Mouse (Mus musculus) liver, embryonic 16.5 days (tissue): Measurements from ENCODE around the gene Plxnb3. TPM values are rescaled to one million over a fixed set of nuclear protein-coding genes. Genes with fewer than 3 reads are reported as not detected.

ENCODE experiments used
- ATAC-seq: fragments of 200-750 bp; cut with Nextera tagmentation; 2 replicates; pipeline ENCODE4 v1.8.0; 2017; ENCODE audit warnings: low read depth, mild to moderate bottlenecking, moderate number of reproducible peaks, moderate library complexity
- H3K27ac ChIP-seq: fragments of 300-500 bp; sonication (generic); 2 replicates; pipeline ENCODE4 v1.5.1; 2014; ENCODE audit warnings: mild to moderate bottlenecking, low read length
- H3K27me3 ChIP-seq: fragments of 300-500 bp; sonication (generic); 2 replicates; pipeline ENCODE4 v1.6.1; 2014; ENCODE audit warnings: low read depth, low read length, mixed read lengths; ENCODE audit not compliant: control insufficient read depth, insufficient read depth
- H3K36me3 ChIP-seq: fragments of 300-500 bp; sonication (generic); 2 replicates; pipeline ENCODE4 v1.6.1; 2014; ENCODE audit warnings: mild to moderate bottlenecking; ENCODE audit not compliant: control insufficient read depth, insufficient read depth
- H3K4me1 ChIP-seq: fragments of 300-500 bp; sonication (generic); 2 replicates; pipeline ENCODE4 v1.6.1; 2014; ENCODE audit warnings: low read depth, low read length, mixed read lengths; ENCODE audit not compliant: control insufficient read depth
- H3K4me2 ChIP-seq: fragments of 300-500 bp; sonication (generic); 2 replicates; pipeline ENCODE4 v1.6.1; 2014; ENCODE audit warnings: low read depth, low read length, mixed read lengths
- H3K4me3 ChIP-seq: fragments of 300-500 bp; sonication (generic); 2 replicates; pipeline ENCODE4 v1.5.1; 2014; ENCODE audit warnings: low read depth, mild to moderate bottlenecking, low read length
- H3K9ac ChIP-seq: fragments of 300-500 bp; sonication (generic); 2 replicates; pipeline ENCODE4 v1.6.1; 2014; ENCODE audit warnings: low read depth, low read length
- H3K9me3 ChIP-seq: fragments of 300-500 bp; sonication (generic); replicated peaks from 2 replicates; pipeline ENCODE4 v1.6.1; 2016; ENCODE audit warnings: low read length; ENCODE audit not compliant: control insufficient read depth
- WGBS: fragments of 180-500 bp; shearing (Covaris S2); extraction: QIAGEN DNeasy Blood & Tissue Kit; methylation state at CpG from one replicate; pipeline ENCODE4 v1.1.7; 2014; ENCODE audit not compliant: insufficient replicate concordance; 5-methylcytosine and 5-hydroxymethylcytosine counted together
- polyA plus RNA-seq: library from polyadenylated mRNA; unstranded; fragments of >200 nt; fragmentation: Nextera tagmentation; extraction: Ambion mirVana; gene quantifications from 2 replicates; pipeline ENCODE4 v1.2.1, GENCODE M21; 2015

The Plxnb3 gene
- polyA plus RNA-seq, 1 experiment from 2014 or later, result 0.47 TPM

DNA sequence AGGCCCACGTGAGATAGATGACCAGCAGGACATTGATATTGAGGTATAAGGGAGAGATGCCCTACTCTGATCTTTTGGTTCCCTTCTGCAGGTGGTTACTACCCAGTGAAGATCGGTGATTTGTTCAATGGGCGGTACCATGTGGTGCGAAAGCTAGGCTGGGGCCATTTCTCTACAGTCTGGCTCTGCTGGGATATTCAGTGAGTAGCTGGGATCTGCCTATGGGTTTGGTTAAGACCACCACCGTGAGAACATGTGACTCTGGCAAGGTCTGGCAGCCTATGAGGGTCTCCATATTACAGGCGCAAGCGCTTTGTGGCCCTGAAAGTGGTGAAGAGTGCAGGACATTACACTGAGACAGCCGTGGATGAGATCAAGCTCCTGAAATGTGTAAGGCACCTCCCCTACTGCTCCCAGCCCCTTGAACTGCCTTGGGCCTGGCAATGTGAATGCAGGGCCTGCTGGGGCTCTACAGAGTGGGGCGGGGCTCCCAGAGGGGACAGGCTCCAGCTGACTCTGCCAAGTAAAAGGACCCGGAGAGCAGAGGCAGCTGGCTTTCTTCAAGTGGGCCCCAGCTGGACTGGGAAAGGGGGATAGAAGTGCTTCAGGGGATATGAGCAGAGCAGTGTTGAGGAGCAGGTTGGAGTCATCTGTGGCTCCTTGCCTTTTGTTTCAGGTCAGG lies 18.1 kb downstream of the Plxnb3 start:
- no peak overlapping the region for H3K27ac ChIP-seq
- no peaks in the 10 kb centered on the region for H3K4me1 ChIP-seq
- no peak overlapping the region for H3K4me2 ChIP-seq
- H3K9me3 ChIP-seq, result no peaks in the 10 kb centered on the region
- H3K4me3 ChIP-seq, result no peak overlapping the region
- no peak for ATAC-seq
- peaks cover 8% of the 10 kb centered on the region; the same call in 1 of the 2 replicates for H3K36me3 ChIP-seq
- H3K9ac ChIP-seq, result no peak overlapping the region
- peaks cover 2% of the 10 kb centered on the region; the same call in 1 of the 2 replicates for H3K27me3 ChIP-seq
- 70% methylated on average over 10 of the region's 10 CpGs for WGBS

DNA sequence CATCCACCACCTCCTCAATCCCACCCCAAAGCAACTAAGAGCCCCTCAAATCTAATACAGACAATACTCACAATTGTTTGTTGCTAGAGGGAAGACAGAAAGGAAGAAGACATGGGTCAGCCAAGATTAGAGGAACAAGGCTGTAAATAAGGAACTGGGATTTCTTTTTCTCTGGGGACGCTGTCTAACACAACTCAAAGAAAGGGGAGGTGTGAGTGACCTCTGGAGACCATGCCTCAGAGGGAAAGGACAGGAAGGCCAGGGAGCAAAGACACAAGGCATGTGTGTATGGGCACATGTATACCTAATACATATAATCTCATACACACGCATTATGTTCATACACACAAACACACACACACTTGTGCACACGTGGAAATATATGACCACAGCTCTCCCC lies 25.3 kb downstream of the Plxnb3 start:
- WGBS, result 76% methylated on average over 3 of the region's 3 CpGs
- H3K36me3 ChIP-seq, result peaks cover 14% of the 10 kb centered on the region
- H3K9ac ChIP-seq, result no peak overlapping the region
- H3K4me1 ChIP-seq, result peaks cover 3% of the 10 kb centered on the region
- H3K27me3 ChIP-seq, result no peaks in the 10 kb centered on the region
- no peaks in the 10 kb centered on the region for H3K9me3 ChIP-seq
- no peak overlapping the region for H3K27ac ChIP-seq
- H3K4me3 ChIP-seq, result no peak overlapping the region
- no peak for ATAC-seq
- H3K4me2 ChIP-seq, result no peak overlapping the region

DNA sequence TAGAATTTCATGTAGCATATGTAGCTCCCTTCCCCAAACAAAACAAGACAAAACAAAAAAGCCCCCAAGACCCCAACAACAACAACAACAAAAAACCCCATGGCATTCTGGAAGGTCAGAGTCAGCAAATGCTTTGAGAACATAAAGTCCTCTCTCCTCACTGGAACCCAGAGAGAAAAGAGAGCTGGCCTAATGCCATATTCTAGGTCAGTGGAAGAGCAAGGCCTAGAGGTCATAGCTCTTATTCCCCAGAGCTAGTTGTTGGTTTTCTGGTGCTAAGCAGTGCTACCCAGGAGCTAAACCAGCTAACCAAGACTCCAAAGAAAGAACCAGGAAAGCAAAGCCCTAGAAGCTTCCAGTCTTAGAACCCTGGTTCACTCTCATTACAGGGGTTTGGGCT lies 28.8 kb downstream of the Plxnb3 start:
- Histone ChIP-seq H3K9ac (peak overlapping the region; percentile 80), H3K27ac (peak overlapping the region; percentile 90), H3K9me3 (no peaks in the 10 kb centered on the region), H3K4me2 (peak overlapping the region; percentile 69), H3K36me3 (peaks cover 1% of the 10 kb centered on the region), H3K4me3 (peak overlapping the region; percentile 74), H3K4me1 (peaks cover 3% of the 10 kb centered on the region), H3K27me3 (no peaks in the 10 kb centered on the region)
- no peak for ATAC-seq

DNA sequence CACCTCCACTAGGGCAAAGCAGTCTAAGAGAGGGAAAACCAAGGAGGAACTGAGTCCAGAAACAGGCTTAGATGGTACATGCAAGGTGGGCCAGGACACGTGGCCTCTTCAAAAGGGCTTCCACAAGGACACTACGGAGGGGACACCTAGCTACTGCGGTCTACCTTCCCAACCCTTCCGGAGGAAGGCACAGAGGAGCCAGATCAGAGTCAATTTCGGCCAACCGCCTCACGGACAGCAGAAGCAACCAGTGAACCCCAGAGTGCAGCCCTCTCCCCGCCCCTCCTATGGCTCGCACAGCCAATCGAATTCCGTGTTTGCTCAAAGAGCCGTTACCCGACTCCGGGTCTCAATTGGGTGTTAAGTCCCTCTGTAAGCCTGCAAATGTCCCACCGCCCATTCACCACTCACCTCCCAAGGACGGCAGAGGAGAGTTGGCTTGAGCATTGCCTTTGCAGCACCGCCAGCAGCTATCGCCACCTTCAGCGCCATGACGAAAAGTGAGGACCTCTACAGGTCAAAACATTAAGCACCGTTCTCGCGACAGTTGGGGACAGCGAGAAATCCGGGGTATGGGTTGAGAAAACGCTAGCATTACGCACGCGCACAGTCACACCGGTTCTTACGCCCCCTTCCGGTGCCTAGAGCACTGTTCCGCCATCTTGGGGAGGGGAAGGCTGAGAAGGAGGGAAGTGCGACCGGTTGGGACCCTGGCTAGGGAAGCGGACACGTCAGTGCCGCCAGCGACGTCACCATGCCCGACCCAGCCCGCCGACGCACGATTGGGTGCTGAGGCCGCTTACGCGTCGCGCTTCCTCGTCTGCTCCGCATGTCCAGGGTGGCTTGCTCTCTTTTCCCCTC lies 29.7 kb downstream of the Plxnb3 start, which contains the start of the genes Idh3g and Ssr4:
Idh3g (minus strand) TSS at position 534 of the 861 bp plus-strand sequence.
Ssr4 (plus strand) TSS at position 665 of the 861 bp plus-strand sequence.
- Histone ChIP-seq H3K4me3 (peak within 1 kb of the TSS; percentile 74), H3K27ac (peak within 1 kb of the TSS; percentile 90), H3K36me3 (no peaks in the 10 kb centered on the region; the same call in 1 of the 2 replicates), H3K4me2 (peak within 1 kb of the TSS; percentile 69), H3K27me3 (no peaks in the 10 kb centered on the region), H3K4me1 (peaks cover 3% of the 10 kb centered on the region), H3K9me3 (no peaks in the 10 kb centered on the region), H3K9ac (peak within 1 kb of the TSS; percentile 80)
- peak; percentile 91 for ATAC-seq
- WGBS, result 14% methylated on average over 49 of the region's 52 CpGs

DNA sequence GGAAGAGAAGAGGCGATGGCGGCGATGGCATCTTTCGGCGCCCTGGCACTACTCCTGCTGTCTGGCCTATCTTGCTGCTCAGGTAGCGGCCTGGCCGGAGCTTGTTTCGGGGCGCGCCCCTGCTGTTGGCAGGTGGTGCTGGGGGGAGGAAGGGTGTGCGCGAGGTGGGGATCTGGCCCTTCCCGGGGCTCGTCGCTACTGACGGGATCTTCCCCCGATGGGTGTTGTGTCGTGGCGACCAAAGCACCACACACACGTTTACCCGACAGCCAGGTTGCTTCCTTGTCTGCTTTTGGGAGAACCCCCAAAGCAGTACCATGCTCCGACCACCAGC lies 30.3 kb downstream of the Plxnb3 start:
- Histone ChIP-seq H3K9ac (peak overlapping the region; percentile 80), H3K4me1 (peaks cover 3% of the 10 kb centered on the region), H3K9me3 (no peaks in the 10 kb centered on the region), H3K27me3 (no peaks in the 10 kb centered on the region), H3K36me3 (no peaks in the 10 kb centered on the region; the same call in 1 of the 2 replicates), H3K27ac (peak overlapping the region; percentile 90), H3K4me3 (peak overlapping the region; percentile 74), H3K4me2 (peak overlapping the region; percentile 69)
- ATAC-seq, result peak; percentile 10
- WGBS, result 22% methylated on average over 21 of the region's 22 CpGs

DNA sequence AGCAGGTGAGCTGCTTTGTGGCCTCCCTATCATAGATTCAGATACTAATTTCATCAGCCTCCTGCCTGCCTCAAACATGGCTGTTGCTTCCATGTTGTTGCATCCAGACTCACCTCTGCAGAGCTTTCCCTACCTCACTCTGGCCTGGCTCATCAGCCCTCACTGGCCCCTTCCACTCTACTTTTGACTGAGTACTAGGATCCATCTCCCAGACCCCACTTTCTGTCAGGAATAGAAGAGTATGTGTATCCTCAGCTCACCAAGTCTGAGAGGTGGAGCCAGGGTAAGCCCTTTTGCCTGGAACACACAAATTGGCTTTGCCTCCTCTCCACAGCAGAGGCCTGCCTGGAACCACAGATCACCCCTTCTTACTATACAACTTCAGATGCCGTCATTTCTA lies 31.6 kb downstream of the Plxnb3 start:
- H3K9me3 ChIP-seq, result no peaks in the 10 kb centered on the region
- WGBS, result 72% methylated on average over 1 of the region's 1 CpGs
- peak overlapping the region; percentile 69 for H3K4me2 ChIP-seq

DNA sequence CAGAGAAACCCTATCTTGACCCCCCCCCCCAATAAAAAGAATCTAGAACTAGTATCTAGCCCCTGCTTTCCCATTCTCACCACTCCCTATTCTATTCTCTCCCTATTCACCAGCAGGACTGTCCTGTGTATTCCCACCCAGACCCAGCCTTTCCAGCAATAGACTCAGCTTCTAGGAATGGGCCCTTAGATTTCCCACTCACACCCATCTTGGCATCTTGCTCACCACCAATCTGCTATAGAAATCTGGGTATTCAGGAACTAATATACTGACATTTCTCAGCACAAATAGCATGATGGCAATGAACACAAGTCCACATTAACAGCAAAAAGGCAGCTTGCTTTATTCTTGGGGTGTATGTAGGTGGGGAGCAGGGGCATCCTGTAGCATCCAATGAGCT lies 36.1 kb downstream of the Plxnb3 start:
- H3K9ac ChIP-seq, result no peak overlapping the region
- no peak for ATAC-seq
- H3K4me3 ChIP-seq, result no peak overlapping the region
- H3K27ac ChIP-seq, result no peak overlapping the region
- H3K36me3 ChIP-seq, result no peaks in the 10 kb centered on the region; the same call in 1 of the 2 replicates
- H3K27me3 ChIP-seq, result no peaks in the 10 kb centered on the region
- H3K4me2 ChIP-seq, result no peak overlapping the region
- H3K9me3 ChIP-seq, result no peaks in the 10 kb centered on the region
- no peaks in the 10 kb centered on the region; the same call in none of the 2 replicates for H3K4me1 ChIP-seq

More for the DNA sequence above, 31.6 kb downstream of the Plxnb3 start:
- Histone ChIP-seq H3K27ac (no peak overlapping the region), H3K4me3 (peak overlapping the region; percentile 74), H3K9ac (peak overlapping the region; percentile 80), H3K4me1 (peaks cover 3% of the 10 kb centered on the region), H3K36me3 (no peaks in the 10 kb centered on the region; the same call in 1 of the 2 replicates), H3K27me3 (no peaks in the 10 kb centered on the region)
- no peak for ATAC-seq

DNA sequence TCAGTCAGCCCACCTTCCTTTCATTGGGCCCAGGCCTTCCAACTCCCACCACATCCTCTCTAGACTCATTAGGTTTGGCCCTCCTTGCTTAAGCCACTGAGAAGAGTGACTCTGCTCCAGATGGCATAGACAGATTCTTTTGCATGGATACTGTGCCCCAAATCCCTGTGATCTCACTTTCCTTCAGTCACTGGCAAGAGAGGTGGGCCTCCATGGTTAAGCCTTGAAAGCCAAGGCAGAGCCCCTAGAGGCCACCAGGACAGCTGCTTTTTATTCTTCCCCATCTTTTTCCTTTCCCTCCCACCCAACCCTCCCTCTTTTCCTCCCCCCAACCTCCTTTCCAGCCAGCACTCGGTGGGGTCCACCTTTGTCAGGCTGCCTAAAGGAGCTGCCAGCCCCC lies 36.6 kb downstream of the Plxnb3 start:
- H3K27me3 ChIP-seq, result no peaks in the 10 kb centered on the region
- H3K27ac ChIP-seq, result no peak overlapping the region
- H3K9me3 ChIP-seq, result no peaks in the 10 kb centered on the region
- H3K4me2 ChIP-seq, result no peak overlapping the region
- no peaks in the 10 kb centered on the region; the same call in none of the 2 replicates for H3K4me1 ChIP-seq
- H3K36me3 ChIP-seq, result no peaks in the 10 kb centered on the region; the same call in 1 of the 2 replicates
- ATAC-seq, result no peak
- WGBS, result 13% methylated on average over 1 of the region's 1 CpGs
- no peak overlapping the region for H3K4me3 ChIP-seq
- no peak overlapping the region for H3K9ac ChIP-seq

DNA sequence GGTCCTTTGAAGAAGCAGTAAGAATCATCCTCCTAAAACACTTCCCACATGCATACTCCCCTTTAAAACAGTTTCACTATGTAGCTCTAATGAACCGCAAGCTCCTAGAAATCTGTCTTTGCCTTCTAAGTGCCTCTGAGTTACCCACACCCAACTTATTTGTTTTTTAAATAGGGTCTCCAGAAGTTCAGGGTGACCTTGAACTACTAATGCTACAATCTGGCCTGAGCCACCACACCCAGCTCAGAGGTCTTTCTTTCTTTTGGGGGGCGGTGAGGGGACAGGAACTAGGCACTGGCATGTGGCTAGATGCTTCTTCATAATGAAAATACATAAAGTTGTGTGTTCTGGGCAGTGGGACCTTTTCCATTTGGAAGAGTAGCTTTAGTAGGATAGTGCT lies 40.6 kb downstream of the Plxnb3 start:
- 61% methylated on average over 2 of the region's 2 CpGs for WGBS

More for the DNA sequence above, 40.6 kb downstream of the Plxnb3 start:
- no peak overlapping the region for H3K9ac ChIP-seq
- H3K4me2 ChIP-seq, result no peak overlapping the region
- ATAC-seq, result no peak
- no peaks in the 10 kb centered on the region for H3K4me1 ChIP-seq
- H3K27ac ChIP-seq, result no peak overlapping the region
- H3K27me3 ChIP-seq, result no peaks in the 10 kb centered on the region; the same call in 1 of the 2 replicates
- no peaks in the 10 kb centered on the region for H3K9me3 ChIP-seq
- H3K4me3 ChIP-seq, result no peak overlapping the region
- H3K36me3 ChIP-seq, result no peaks in the 10 kb centered on the region
